Mouse (Mus musculus) right cerebral cortex, adult 18-20 months (tissue): ENCODE measurements around the gene Olfr685.

Experiments used
- DNase-seq: peaks from one replicate; pipeline ENCODE4 v3.0.0; 2022; ENCODE audit warnings: mixed read lengths

Gene Olfr685

DNA sequence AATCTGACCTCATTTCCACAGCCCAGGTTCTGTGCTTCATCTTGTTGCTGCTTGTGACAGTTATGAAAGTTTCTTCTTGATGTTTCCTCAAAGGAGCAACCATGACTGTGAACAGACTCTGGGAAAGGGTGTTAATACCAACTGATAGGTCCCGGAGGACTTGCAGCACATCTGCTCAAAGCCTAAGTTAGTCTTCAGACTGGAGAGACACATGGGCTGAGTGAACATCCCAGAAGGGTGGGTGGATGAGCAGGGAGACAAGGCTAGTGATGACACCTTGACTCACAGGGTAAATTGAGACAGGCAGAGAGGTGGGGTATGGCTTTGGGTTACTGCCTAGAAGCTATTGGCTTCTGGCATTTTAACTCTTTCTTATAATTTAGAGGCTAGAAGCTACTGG, at the start of gene Olfr685:
Olfr685 (minus strand) TSS at position 101 of the 400 bp plus-strand sequence.
- no peak for DNase-seq

DNA sequence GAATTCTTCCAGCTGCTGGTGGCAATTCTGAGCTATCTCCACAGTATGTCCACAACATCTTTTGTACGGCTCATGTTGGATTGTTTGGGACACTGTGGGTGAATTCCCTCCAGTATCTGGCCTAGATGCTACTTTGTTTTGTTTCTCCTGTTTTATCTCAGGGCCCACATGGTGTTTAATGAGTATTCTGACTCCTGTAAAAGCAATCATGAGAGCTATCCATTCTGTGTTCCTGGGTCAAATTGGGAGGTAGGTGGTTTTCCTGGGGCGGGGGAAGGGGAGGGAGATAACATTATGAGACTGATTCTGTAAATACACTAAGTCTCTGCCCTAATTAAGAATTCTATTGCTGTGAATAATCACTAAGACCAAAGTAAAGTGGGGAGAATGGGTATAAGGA, 43.6 kb upstream of the Olfr685 start:
- no peak for DNase-seq

- DNase-seq = no peak
Observed at GRCm38 (mm10) chr7:105228138-105228537, 42.3 kb upstream of the Olfr685 start.

- DNase-seq = no peak
Observed at GRCm38 (mm10) chr7:105226703-105227102, 40.9 kb upstream of the Olfr685 start.

DNA sequence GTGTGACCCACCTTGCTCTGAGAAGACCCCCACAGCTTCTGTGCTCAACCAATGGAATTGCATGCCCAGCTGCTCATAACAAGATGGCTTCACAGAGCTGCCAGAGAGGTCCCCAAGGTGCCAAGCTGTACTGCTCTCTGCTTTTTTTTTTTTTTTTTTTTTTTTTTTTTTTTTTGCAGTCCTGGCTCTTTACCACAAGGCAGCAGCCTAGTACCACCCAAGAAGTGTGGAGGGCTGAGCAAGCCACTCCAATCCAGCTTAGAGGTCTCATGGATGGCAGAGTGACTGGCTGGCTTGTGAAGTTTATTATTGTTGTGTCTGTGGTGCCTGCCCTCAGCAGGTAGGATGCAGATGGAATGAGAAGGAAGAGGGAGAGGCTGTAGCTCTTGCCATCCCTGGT, 40.3 kb upstream of the Olfr685 start:
- DNase-seq = no peak

- DNase-seq = no peak
Observed at GRCm38 (mm10) chr7:105218281-105218680, 32.5 kb upstream of the Olfr685 start.

DNA sequence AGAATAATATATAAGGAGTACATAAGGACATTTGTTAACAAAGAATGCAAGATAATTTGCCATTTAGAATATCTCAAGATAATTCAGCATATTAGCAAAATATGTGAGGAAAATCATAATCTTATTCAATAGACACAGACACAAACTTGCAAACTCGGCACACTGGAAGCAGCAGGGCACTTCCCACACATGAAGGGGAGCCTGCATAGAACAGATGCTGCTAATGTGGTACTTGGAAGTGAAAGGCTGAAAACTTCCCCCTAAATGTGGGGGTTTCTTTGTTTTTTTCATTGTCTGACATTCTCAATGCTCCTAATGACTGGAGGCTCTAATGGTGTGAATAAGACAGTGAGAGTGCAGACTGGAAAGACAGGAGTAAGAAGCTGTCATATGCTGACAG, 28.9 kb upstream of the Olfr685 start:
- DNase-seq = no peak

DNA sequence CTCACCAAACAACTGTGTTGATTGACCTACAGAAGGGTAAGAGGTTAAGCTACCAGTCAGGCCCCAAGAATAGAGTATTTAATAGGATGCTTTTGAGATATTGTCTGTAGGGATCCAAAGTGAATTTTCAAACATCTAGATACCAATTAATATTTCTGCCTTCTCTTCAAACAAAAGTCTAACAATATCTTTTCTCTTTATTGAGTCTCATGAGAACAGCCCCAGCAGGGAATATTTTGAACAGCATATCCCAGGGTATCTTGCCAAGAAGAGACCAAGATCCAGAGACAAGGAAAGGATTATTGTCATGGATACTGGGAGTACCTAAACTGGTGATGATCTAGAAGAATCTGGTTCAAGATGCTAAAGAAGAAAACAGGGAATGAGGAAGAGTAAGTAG, 21.6 kb upstream of the Olfr685 start, which contains the start of gene Olfr686:
Olfr686 (minus strand) TSS at position 101 of the 400 bp plus-strand sequence.
- DNase-seq = no peak

DNA sequence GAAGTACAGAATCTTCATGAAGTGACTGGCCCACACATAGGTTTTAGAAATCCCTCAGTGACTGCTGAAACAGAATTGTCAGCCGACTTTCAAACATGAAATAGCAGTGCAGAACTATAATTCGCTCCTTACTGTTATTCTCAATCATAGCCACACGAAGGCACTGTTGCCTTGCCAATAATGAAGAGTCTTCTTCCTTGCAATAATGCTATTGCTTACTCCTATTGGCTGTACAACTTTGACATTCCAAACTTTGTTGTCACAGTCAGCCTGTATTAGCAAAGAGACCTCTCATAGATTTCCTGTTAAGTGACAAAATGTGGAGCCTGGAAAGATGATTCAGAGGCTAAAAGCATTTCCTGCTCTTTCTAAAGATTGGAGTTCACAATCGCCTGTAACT, 15.0 kb downstream of the Olfr685 start:
- peak; percentile 18 for DNase-seq

DNA sequence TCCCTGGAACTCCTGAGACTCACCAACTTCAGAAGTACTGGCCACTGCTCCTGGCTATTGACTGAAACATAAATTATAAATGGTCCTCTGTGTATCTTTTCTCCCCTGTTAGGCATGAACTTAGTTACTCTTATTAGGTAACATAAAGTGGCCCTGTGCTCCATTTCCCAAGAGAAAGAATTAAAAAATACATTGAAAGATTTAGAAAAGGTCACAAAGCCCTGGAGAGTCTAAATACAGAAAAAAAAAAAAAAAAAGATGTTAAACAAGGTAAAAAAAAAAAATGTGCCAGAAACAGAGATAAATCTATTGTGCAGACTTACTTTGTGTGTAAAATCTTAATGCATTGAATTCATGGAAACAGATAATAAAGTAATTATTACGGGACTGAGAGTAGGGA, 22.3 kb downstream of the Olfr685 start, which contains the start of gene Olfr684:
Olfr684 (minus strand) TSS at position 101 of the 400 bp plus-strand sequence.
- no peak for DNase-seq

- DNase-seq = no peak
Observed at GRCm38 (mm10) chr7:105146912-105147311, 38.9 kb downstream of the Olfr685 start, which contains the start of gene Olfr683. Gene Olfr683 (minus strand): TSS chr7:105147012.

DNA sequence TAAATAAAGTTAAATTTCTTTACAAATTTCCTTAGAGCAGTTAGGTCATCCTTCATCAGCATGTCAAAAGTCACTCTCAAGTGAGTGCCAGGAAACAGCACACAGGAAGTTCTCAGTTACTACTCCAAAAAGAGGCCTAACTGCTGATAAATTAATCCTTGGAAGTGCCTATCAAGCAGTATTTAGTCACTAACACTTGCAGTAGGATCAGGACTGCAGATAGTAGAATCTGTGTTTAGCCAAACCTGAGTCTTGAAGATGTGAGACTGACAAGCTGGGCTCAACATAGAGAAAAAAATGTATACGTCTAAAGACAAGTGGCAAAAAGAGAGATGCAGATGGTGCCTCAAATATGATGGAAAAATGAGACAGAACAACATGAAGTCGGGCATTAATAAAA, 44.5 kb downstream of the Olfr685 start:
- no peak for DNase-seq
